Mouse (Mus musculus): ENCODE results near the gene Dmrt1. TPM values are rescaled to one million over a fixed set of nuclear protein-coding genes. Genes with fewer than 3 reads are reported as not detected.

Dmrt1 gene
- total and polyA plus RNA-seq, 3 experiments, result 0.30 to 0.50 TPM; not detected in 1

DNA sequence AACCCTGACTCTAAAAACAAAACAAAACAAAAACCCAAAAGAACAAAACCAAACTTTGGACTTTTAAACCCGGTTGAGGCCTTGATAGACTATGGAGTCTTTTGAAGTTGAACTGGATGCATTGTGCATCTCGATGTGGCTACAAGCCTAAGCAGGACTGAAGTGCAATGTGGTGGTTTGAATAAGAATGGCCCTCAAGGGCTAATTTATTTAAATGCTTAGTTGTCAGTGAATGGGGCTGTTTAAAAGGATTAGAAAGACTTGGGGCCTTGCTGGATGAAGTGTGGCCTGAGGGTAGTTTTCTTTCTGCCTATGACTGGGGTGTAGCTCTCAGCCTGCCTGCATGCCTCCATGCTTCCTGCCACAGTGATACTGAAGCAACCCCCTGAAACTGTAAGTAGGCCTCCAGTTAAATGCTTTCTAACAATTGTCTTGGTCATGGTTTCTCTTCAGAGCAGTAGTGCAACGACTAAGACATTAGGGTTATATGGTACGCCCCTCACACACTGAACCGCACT is 26.2 kb upstream of the Dmrt1 start:
- no peak overlapping the region for H3K27ac ChIP-seq (ENCODE audit: insufficient read depth, low read depth)
- H3K79me2 ChIP-seq (replicated peaks; ENCODE audit: control insufficient read depth, extremely low read depth, insufficient read depth, poor library complexity, severe bottlenecking), result no peaks in the 10 kb centered on the region
- H3K4me2 ChIP-seq (ENCODE audit: insufficient read depth, low read depth, poor library complexity, severe bottlenecking), result no peak overlapping the region
- no peak overlapping the region for H3K4me3 ChIP-seq (replicated peaks in 1 of 3; ENCODE audit: low read depth in 2 of 3, low read length in 2 of 3, poor library complexity in 1 of 3)
- H3K9ac ChIP-seq (ENCODE audit: insufficient read depth, low read depth), result no peak overlapping the region
- TF ChIP-seq MAFK (IDR thresholded peaks at IDR 0.05; ENCODE audit: insufficient replicate concordance, low read length) (no peak), MAX (IDR thresholded peaks at IDR 0.05; ENCODE audit: low read length) (no peak), MYC (IDR thresholded peaks at IDR 0.05; ENCODE audit: low read depth, low read length) (no peak), CHD2 (IDR thresholded peaks at IDR 0.05; ENCODE audit: low read length) (no peak), ETS1 (conservative IDR thresholded peaks at IDR 0.05; ENCODE audit: low read depth, low read length) (no peak), SMC3 (IDR thresholded peaks at IDR 0.05; ENCODE audit: low read depth, low read length) (no peak)
- in situ Hi-C loops (cut with MboI; ENCODE audit: low pct_ligation_motif_present, low pct_unique_long_range_greater_than_20kb, low sequenced_read_pairs) (no loop called here), dilution Hi-C loops (cut with MboI; ENCODE audit: extremely low pct_ligation_motif_present, extremely low pct_unique_long_range_greater_than_20kb, low sequenced_read_pairs) (no loop called here)
- no peaks in the 10 kb centered on the region for H3K27me3 ChIP-seq (replicated peaks)
- DNase-seq (ENCODE audit: extremely low read depth), result no peak
- H3K36me3 ChIP-seq (replicated peaks in 1 of 2; ENCODE audit: control insufficient read depth in 1 of 2, insufficient read depth in 1 of 2, low read length in 1 of 2), result no peaks in the 10 kb centered on the region
- H3K9me3 ChIP-seq (replicated peaks; ENCODE audit: low read length), result peaks cover 2% of the 10 kb centered on the region
- H3K4me1 ChIP-seq (ENCODE audit: control insufficient read depth in 1 of 2, insufficient read depth in 2 of 2), result peaks cover 0 to 4% of the 10 kb centered on the region in 2 experiments; a peak in 1 of 4 replicates

DNA sequence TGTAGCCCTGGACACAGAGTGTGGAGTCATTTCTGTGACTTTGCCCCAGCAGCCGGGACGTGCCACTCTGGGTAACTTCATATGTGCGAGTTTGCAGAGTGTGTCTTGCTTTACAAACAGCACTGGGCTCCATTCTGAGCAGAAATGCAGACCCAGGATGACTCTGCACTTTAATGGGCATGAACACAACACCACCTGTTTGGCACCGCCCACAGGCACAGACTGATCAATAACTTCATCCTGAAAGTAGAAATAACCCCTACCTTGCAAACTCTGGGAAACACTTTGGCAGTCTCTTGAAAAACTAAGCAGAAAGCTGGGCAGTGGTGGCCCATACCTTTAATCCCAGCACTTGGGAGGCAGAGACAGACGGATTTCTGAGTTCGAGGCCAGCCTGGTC is 24.6 kb upstream of the Dmrt1 start:
- in situ Hi-C loops (cut with MboI; ENCODE audit: low pct_ligation_motif_present, low pct_unique_long_range_greater_than_20kb, low sequenced_read_pairs) (no loop called here), dilution Hi-C loops (cut with MboI; ENCODE audit: extremely low pct_ligation_motif_present, extremely low pct_unique_long_range_greater_than_20kb, low sequenced_read_pairs) (no loop called here)
- Histone ChIP-seq H3K4me2 (ENCODE audit: insufficient read depth, low read depth, poor library complexity, severe bottlenecking) (no peak overlapping the region), H3K9ac (ENCODE audit: insufficient read depth, low read depth) (no peak overlapping the region), H3K4me3 (replicated peaks in 1 of 3; ENCODE audit: low read depth in 2 of 3, low read length in 2 of 3, poor library complexity in 1 of 3) (no peak overlapping the region), H3K4me1 (ENCODE audit: control insufficient read depth in 1 of 2, insufficient read depth in 2 of 2) (peaks cover 0 to 7% of the 10 kb centered on the region in 2 experiments; a peak in 1 of 4 replicates), H3K36me3 (replicated peaks in 1 of 2; ENCODE audit: control insufficient read depth in 1 of 2, insufficient read depth in 1 of 2, low read length in 1 of 2) (no peaks in the 10 kb centered on the region), H3K79me2 (replicated peaks; ENCODE audit: control insufficient read depth, extremely low read depth, insufficient read depth, poor library complexity, severe bottlenecking) (no peaks in the 10 kb centered on the region), H3K27me3 (replicated peaks) (no peaks in the 10 kb centered on the region), H3K27ac (ENCODE audit: insufficient read depth, low read depth) (no peak overlapping the region), H3K9me3 (replicated peaks; ENCODE audit: low read length) (peaks cover 2% of the 10 kb centered on the region)
- TF ChIP-seq MAFK (IDR thresholded peaks at IDR 0.05; ENCODE audit: insufficient replicate concordance, low read length), result no peak
- TF ChIP-seq TBP (conservative IDR thresholded peaks at IDR 0.05; ENCODE audit: low read depth, low read length), result no peak
- no peak for TF ChIP-seq KAT2A (IDR thresholded peaks at IDR 0.05; ENCODE audit: insufficient replicate concordance, low read length)
- no peak for TF ChIP-seq MAX (IDR thresholded peaks at IDR 0.05; ENCODE audit: low read length)
- TF ChIP-seq USF1 (IDR thresholded peaks at IDR 0.05; ENCODE audit: low read depth, low read length), result no peak
- TF ChIP-seq MEF2A (IDR thresholded peaks at IDR 0.05; ENCODE audit: borderline replicate concordance, low read depth, low read length), result no peak
- no peak for TF ChIP-seq ZKSCAN1 (IDR thresholded peaks at IDR 0.05; ENCODE audit: borderline replicate concordance, low read depth, low read length)
- TF ChIP-seq USF2 (conservative IDR thresholded peaks at IDR 0.05; ENCODE audit: low read depth, low read length), result no peak
- TF ChIP-seq SMC3 (IDR thresholded peaks at IDR 0.05; ENCODE audit: low read depth, low read length), result no peak
- TF ChIP-seq NELFE (IDR thresholded peaks at IDR 0.05; ENCODE audit: low read depth, low read length), result no peak
- no peak for TF ChIP-seq MYC (IDR thresholded peaks at IDR 0.05; ENCODE audit: low read depth, low read length)
- TF ChIP-seq CHD2 (IDR thresholded peaks at IDR 0.05; ENCODE audit: low read length), result no peak
- DNase-seq (ENCODE audit: extremely low read depth), result no peak
